8 mouse cellular contexts compared by ENCODE assay signal in genomic region chr10:22618842-22619241, GRCm38 (mm10). TPM values are rescaled to one million over a fixed set of nuclear protein-coding genes. Genes with fewer than 3 reads are reported as not detected.
DNase-seq lines count a peak whose midpoint lies in the region; ATAC-seq and TF ChIP-seq lines count a peak whose summit lies in the region.

No protein-coding gene starts in this region.

- H3K9me3 ChIP-seq in intestine, postnatal 0 days (ENCODE audit: control insufficient read depth), result no peaks in the 10 kb centered on the region
- no peaks in the 10 kb centered on the region for H3K9me3 ChIP-seq in intestine, embryonic 16.5 days (ENCODE audit: control insufficient read depth, low read length)
- H3K9me3 ChIP-seq in ES-Bruce4 (replicated peaks; ENCODE audit: control insufficient read depth, insufficient read depth, low read length, poor library complexity, severe bottlenecking), result peaks cover 3% of the 10 kb centered on the region; the same call in 1 of the 2 replicates

- H3K27me3 ChIP-seq in intestine, postnatal 0 days (replicated peaks; ENCODE audit: control insufficient read depth, insufficient read depth, low read length), result no peaks in the 10 kb centered on the region
- no peaks in the 10 kb centered on the region for H3K27me3 ChIP-seq in intestine, embryonic 16.5 days (replicated peaks; ENCODE audit: control insufficient read depth, insufficient read depth, low read length)
- no peaks in the 10 kb centered on the region for H3K27me3 ChIP-seq in ES-Bruce4 (ENCODE audit: control insufficient read depth, insufficient read depth, low read length, poor library complexity, severe bottlenecking)

- 62% methylated on average over 2 of the region's 2 CpGs for WGBS in intestine, postnatal 0 days
- 59% methylated on average over 2 of the region's 2 CpGs for WGBS in intestine, embryonic 16.5 days

- no peak for TF ChIP-seq EP300 in ES-Bruce4 (IDR thresholded peaks at IDR 0.05; ENCODE audit: insufficient read depth, low read depth, low read length)

- no peak overlapping the region for H3K9ac ChIP-seq in intestine, postnatal 0 days (ENCODE audit: low read depth, low read length)
- H3K9ac ChIP-seq in intestine, embryonic 16.5 days (ENCODE audit: low read depth, low read length), result no peak overlapping the region
- H3K9ac ChIP-seq in ES-Bruce4 (ENCODE audit: low read depth, poor library complexity, severe bottlenecking), result no peak overlapping the region

- TF ChIP-seq POLR2A in ES-Bruce4 (IDR thresholded peaks at IDR 0.05; ENCODE audit: insufficient read depth, low read length), result no peak
- TF ChIP-seq POLR2A in bone marrow macrophage, adult 2 months (IDR thresholded peaks at IDR 0.05; ENCODE audit: borderline replicate concordance, low read depth, low read length), result no peak

- peak; percentile 32 for DNase-seq in heart, postnatal 4 days
- peak; percentile 30 for DNase-seq in lung, postnatal 36 days
- no peak for DNase-seq in ovary, postnatal 36 days (ENCODE audit: low spot score)
- DNase-seq in testis, postnatal 14 days (ENCODE audit: low spot score), result no peak

- no peaks in the 10 kb centered on the region for H3K4me1 ChIP-seq in intestine, postnatal 0 days (replicated peaks; ENCODE audit: control insufficient read depth, insufficient read depth, low read length)
- 0 out of 2 replicates have a peak, but pooled peaks cover 2% of the 10 kb centered on the region for H3K4me1 ChIP-seq in intestine, embryonic 16.5 days (ENCODE audit: control insufficient read depth, insufficient read depth, low read length)
- no peaks in the 10 kb centered on the region for H3K4me1 ChIP-seq in ES-Bruce4 (ENCODE audit: control insufficient read depth, insufficient read depth, low read length)
- H3K4me1 ChIP-seq in bone marrow macrophage, adult 2 months (ENCODE audit: control insufficient read depth, insufficient read depth, low read length), result no peaks in the 10 kb centered on the region

- no peak overlapping the region for H3K4me3 ChIP-seq in intestine, postnatal 0 days (ENCODE audit: low read depth, low read length)
- no peak overlapping the region for H3K4me3 ChIP-seq in intestine, embryonic 16.5 days (ENCODE audit: low read length)
- H3K4me3 ChIP-seq in ES-Bruce4 (ENCODE audit: low read depth, low read length), result no peak overlapping the region
- no peak overlapping the region for H3K4me3 ChIP-seq in bone marrow macrophage, adult 2 months (ENCODE audit: insufficient read depth, low read length)

- no peak overlapping the region for H3K27ac ChIP-seq in intestine, postnatal 0 days (ENCODE audit: low read depth, low read length)
- H3K27ac ChIP-seq in intestine, embryonic 16.5 days (ENCODE audit: low read length), result no peak overlapping the region
- H3K27ac ChIP-seq in ES-Bruce4 (ENCODE audit: insufficient read depth, low read length), result no peak overlapping the region
- H3K27ac ChIP-seq in bone marrow macrophage, adult 2 months (ENCODE audit: insufficient read depth, low read depth, low read length), result no peak overlapping the region

- no peak for ATAC-seq in intestine, postnatal 0 days
- ATAC-seq in intestine, embryonic 16.5 days, result no peak

- no peaks in the 10 kb centered on the region for H3K36me3 ChIP-seq in intestine, postnatal 0 days (ENCODE audit: control insufficient read depth, insufficient read depth)
- H3K36me3 ChIP-seq in intestine, embryonic 16.5 days (ENCODE audit: control insufficient read depth, insufficient read depth, low read length), result no peaks in the 10 kb centered on the region
- no peaks in the 10 kb centered on the region for H3K36me3 ChIP-seq in ES-Bruce4 (ENCODE audit: control insufficient read depth, insufficient read depth, low read length, poor library complexity, severe bottlenecking)

- TF ChIP-seq CTCF in intestine, postnatal 0 days (IDR thresholded peaks at IDR 0.05; ENCODE audit: low read depth), result peak; percentile 75
- peak; percentile 66 for TF ChIP-seq CTCF in ES-Bruce4 (IDR thresholded peaks at IDR 0.05; ENCODE audit: low read depth, low read length)
- TF ChIP-seq CTCF in bone marrow macrophage, adult 2 months (IDR thresholded peaks at IDR 0.05; ENCODE audit: low read depth, low read length), result peak; percentile 35

- H3K4me2 ChIP-seq in intestine, postnatal 0 days (replicated peaks; ENCODE audit: low read depth), result no peak overlapping the region
- H3K4me2 ChIP-seq in intestine, embryonic 16.5 days (ENCODE audit: low read depth, low read length), result no peak overlapping the region

RNA-seq across cellular contexts. Expression of gene Slc2a12, which starts 26.0 kb away (rescaled TPM):
- 0.27 and 0.30 TPM in 2 replicates for polyA plus RNA-seq in intestine, postnatal 0 days (2015; fragmentation: Nextera tagmentation; extraction: Ambion mirVana)
- 0.38 TPM in 2 replicates for polyA plus RNA-seq in intestine, embryonic 16.5 days (2015; fragmentation: Nextera tagmentation; extraction: Ambion mirVana)
- 1.5 and 2.9 TPM in 2 replicates for polyA plus RNA-seq in ES-Bruce4 (2011; ENCODE audit: insufficient read depth, insufficient read length, low read depth, missing spikeins)
- polyA plus RNA-seq in bone marrow macrophage, adult 2 months (2012; ENCODE audit: insufficient read depth, insufficient read length, missing spikeins), result not detected in 2 replicates
- total RNA-seq in heart, postnatal 4 days (2021), result 10 to 100 TPM in 1 of 2 experiments, 1 to 10 TPM in 1; 5.9 to 10.9 TPM

Comparison
In these comparisons a context has a peak if more than half of its experiments do, and no peak if none do; other contexts are left out.
1. DNase-seq: peak in heart, postnatal 4 days (single experiment) and lung, postnatal 36 days (single experiment); none in ovary, postnatal 36 days (single experiment) and testis, postnatal 14 days (single experiment).
2. Peak in every context shown above with its lines, with median percentiles within 50 percentile points of each other: CTCF ChIP-seq.